Mouse (Mus musculus) kidney, embryonic 14.5 days (tissue): ENCODE results near the gene Cryga. TPM values are rescaled to one million over a fixed set of nuclear protein-coding genes. Genes with fewer than 3 reads are reported as not detected.
A peak's percentile ranks its signal among the peaks of the same experiment; 100 is the strongest.

Source experiments
- ATAC-seq: fragments of 200-750 bp; cut with Nextera tagmentation; 2 replicates; pipeline ENCODE4 v1.8.0; 2017; ENCODE audit warnings: moderate number of reproducible peaks, mild to moderate bottlenecking, moderate TSS enrichment, moderate library complexity; ENCODE audit not compliant: low FRiP score, low TSS enrichment
- H3K27ac ChIP-seq: fragments of 300-500 bp; sonication (generic); 2 replicates; pipeline ENCODE4 v1.5.1; 2014; ENCODE audit warnings: low read depth, mild to moderate bottlenecking, low read length, moderate library complexity, mixed read lengths
- H3K27me3 ChIP-seq: fragments of 300-500 bp; sonication (generic); 2 replicates; pipeline ENCODE4 v1.6.1; 2014; ENCODE audit warnings: mild to moderate bottlenecking, low read length; ENCODE audit not compliant: control insufficient read depth, insufficient read depth
- H3K36me3 ChIP-seq: fragments of 300-500 bp; sonication (generic); 2 replicates; pipeline ENCODE4 v1.6.1; 2014; ENCODE audit warnings: low read length, mixed read lengths; ENCODE audit not compliant: control insufficient read depth, insufficient read depth
- H3K4me1 ChIP-seq: fragments of 300-500 bp; sonication (generic); 2 replicates; pipeline ENCODE4 v1.6.1; 2014; ENCODE audit warnings: low read length, mixed read lengths; ENCODE audit not compliant: control insufficient read depth, insufficient read depth
- H3K4me2 ChIP-seq: fragments of 300-500 bp; sonication (generic); replicated peaks from 2 replicates; pipeline ENCODE4 v1.6.1; 2014; ENCODE audit warnings: low read depth, mild to moderate bottlenecking, low read length
- H3K4me3 ChIP-seq: fragments of 300-500 bp; sonication (generic); 2 replicates; pipeline ENCODE4 v1.5.1; 2014; ENCODE audit warnings: mild to moderate bottlenecking, low read length
- H3K9ac ChIP-seq: fragments of 300-500 bp; sonication (generic); 2 replicates; pipeline ENCODE4 v1.6.1; 2014; ENCODE audit warnings: low read depth, mild to moderate bottlenecking, low read length, moderate library complexity
- H3K9me3 ChIP-seq: fragments of 300-500 bp; sonication (generic); 2 replicates; pipeline ENCODE4 v1.6.1; 2016; ENCODE audit warnings: low read length; ENCODE audit not compliant: control insufficient read depth
- WGBS: fragments of 180-500 bp; shearing (Covaris S2); extraction: QIAGEN DNeasy Blood & Tissue Kit; methylation state at CpG from one replicate; pipeline ENCODE4 v1.1.7; 2014; 5-methylcytosine and 5-hydroxymethylcytosine counted together
- polyA plus RNA-seq: library from polyadenylated mRNA; unstranded; fragments of >200 nt; fragmentation: Nextera tagmentation; extraction: Ambion mirVana; gene quantifications from 2 replicates; pipeline ENCODE4 v1.2.1, GENCODE M21; 2014

Cryga gene
- polyA plus RNA-seq = not detected in 2 replicates

GRCm38 (mm10) chr1:65103273-65103672, at the start of gene Cryga:
Cryga (minus strand) TSS chr1:65103373.
- Histone ChIP-seq H3K9ac (no peak within 1 kb of the TSS), H3K4me2 (no peak within 1 kb of the TSS), H3K27me3 (no peaks in the 10 kb centered on the region), H3K36me3 (no peaks in the 10 kb centered on the region), H3K4me1 (no peaks in the 10 kb centered on the region), H3K9me3 (no peaks in the 10 kb centered on the region), H3K27ac (no peak within 1 kb of the TSS), H3K4me3 (no peak within 1 kb of the TSS)
- no peak for ATAC-seq
- 91% methylated on average over 11 of the region's 11 CpGs for WGBS

- 86% methylated on average over 3 of the region's 3 CpGs for WGBS
- H3K4me1 ChIP-seq = no peaks in the 10 kb centered on the region
Measured at GRCm38 (mm10) chr1:65147971-65148370, 44.8 kb upstream of the Cryga start.

GRCm38 (mm10) chr1:65147326-65147725, 44.2 kb upstream of the Cryga start:
- Histone ChIP-seq H3K27ac (no peak overlapping the region), H3K4me2 (no peak overlapping the region), H3K9ac (no peak overlapping the region), H3K27me3 (no peaks in the 10 kb centered on the region), H3K36me3 (no peaks in the 10 kb centered on the region), H3K9me3 (0 out of 2 replicates have a peak, but pooled peaks cover under 1% of the 10 kb centered on the region), H3K4me1 (no peaks in the 10 kb centered on the region), H3K4me3 (no peak overlapping the region)
- ATAC-seq = no peak
- WGBS = 90% methylated on average over 5 of the region's 5 CpGs

More at GRCm38 (mm10) chr1:65147971-65148370, 44.8 kb upstream of the Cryga start:
- no peak for ATAC-seq
- no peaks in the 10 kb centered on the region for H3K27me3 ChIP-seq
- no peaks in the 10 kb centered on the region for H3K9me3 ChIP-seq
- H3K27ac ChIP-seq = no peak overlapping the region
- no peak overlapping the region for H3K9ac ChIP-seq
- H3K36me3 ChIP-seq = no peaks in the 10 kb centered on the region
- no peak overlapping the region for H3K4me3 ChIP-seq
- no peak overlapping the region for H3K4me2 ChIP-seq

- H3K9ac ChIP-seq = no peak overlapping the region
- H3K36me3 ChIP-seq = no peaks in the 10 kb centered on the region
- no peak overlapping the region for H3K4me3 ChIP-seq
- no peak overlapping the region for H3K27ac ChIP-seq
- H3K4me2 ChIP-seq = no peak overlapping the region
- WGBS = 53% methylated on average over 2 of the region's 2 CpGs
- 0 out of 2 replicates have a peak, but pooled peaks cover 2% of the 10 kb centered on the region for H3K9me3 ChIP-seq
- H3K4me1 ChIP-seq = no peaks in the 10 kb centered on the region
- ATAC-seq = no peak
- no peaks in the 10 kb centered on the region for H3K27me3 ChIP-seq
Measured at GRCm38 (mm10) chr1:65146601-65147000, 43.4 kb upstream of the Cryga start.

DNA sequence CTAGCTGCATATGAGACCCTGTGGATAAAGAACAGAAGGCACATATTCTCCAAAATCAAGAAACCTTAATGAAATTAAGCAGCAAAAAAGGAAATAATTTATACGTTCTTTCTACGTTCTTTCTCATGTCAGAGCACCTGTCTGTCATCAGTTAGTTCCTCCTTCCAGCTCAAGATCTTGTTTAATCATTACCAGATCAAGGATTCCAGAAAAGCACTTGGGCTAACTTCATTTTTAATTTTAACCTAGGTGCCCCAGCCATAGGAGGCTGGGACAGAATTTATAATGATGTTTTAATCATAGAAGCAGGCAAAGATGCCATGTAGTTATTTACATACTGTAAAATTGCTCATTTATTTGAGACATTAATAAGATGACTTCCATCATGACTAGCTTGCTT, 41.6 kb upstream of the Cryga start:
- Histone ChIP-seq H3K4me3 (no peak overlapping the region), H3K27me3 (no peaks in the 10 kb centered on the region), H3K4me1 (no peaks in the 10 kb centered on the region), H3K9me3 (0 out of 2 replicates have a peak, but pooled peaks cover 2% of the 10 kb centered on the region), H3K9ac (no peak overlapping the region), H3K27ac (no peak overlapping the region), H3K4me2 (no peak overlapping the region), H3K36me3 (no peaks in the 10 kb centered on the region)
- 71% methylated on average over 2 of the region's 2 CpGs for WGBS
- no peak for ATAC-seq

- no peak for ATAC-seq
- 0 out of 2 replicates have a peak, but pooled peaks cover 2% of the 10 kb centered on the region for H3K9me3 ChIP-seq
- 71% methylated on average over 6 of the region's 6 CpGs for WGBS
Measured at GRCm38 (mm10) chr1:65137560-65137959, 34.4 kb upstream of the Cryga start.

DNA sequence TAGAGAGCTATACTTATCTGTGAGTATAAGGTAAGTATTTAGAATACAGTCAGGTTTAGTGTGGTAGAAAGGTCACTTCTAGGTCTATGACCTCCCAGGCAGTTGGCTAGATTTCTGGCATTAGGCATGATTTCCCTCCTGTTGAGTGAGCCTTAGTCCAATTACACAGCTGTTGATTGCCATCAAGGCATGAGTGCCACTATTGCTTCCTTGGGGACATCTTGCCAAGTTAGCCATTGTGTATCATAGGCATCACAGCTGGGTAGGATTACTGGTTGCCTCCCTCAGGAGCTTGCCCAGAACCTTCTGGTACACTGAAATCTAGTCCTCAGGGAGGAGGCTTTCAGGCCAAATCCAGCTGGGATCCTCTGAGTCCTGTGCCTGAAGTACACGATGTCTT, 29.7 kb upstream of the Cryga start:
- no peaks in the 10 kb centered on the region for H3K4me1 ChIP-seq
- H3K4me3 ChIP-seq = no peak overlapping the region
- no peak for ATAC-seq
- no peak overlapping the region for H3K4me2 ChIP-seq
- no peaks in the 10 kb centered on the region for H3K36me3 ChIP-seq
- H3K27ac ChIP-seq = no peak overlapping the region
- no peaks in the 10 kb centered on the region for H3K9me3 ChIP-seq
- no peaks in the 10 kb centered on the region for H3K27me3 ChIP-seq
- 93% methylated on average over 1 of the region's 1 CpGs for WGBS
- H3K9ac ChIP-seq = no peak overlapping the region

More at GRCm38 (mm10) chr1:65137560-65137959, 34.4 kb upstream of the Cryga start:
- Histone ChIP-seq H3K4me1 (no peaks in the 10 kb centered on the region), H3K27ac (no peak overlapping the region), H3K4me2 (no peak overlapping the region), H3K27me3 (no peaks in the 10 kb centered on the region), H3K36me3 (no peaks in the 10 kb centered on the region), H3K9ac (no peak overlapping the region), H3K4me3 (no peak overlapping the region)

- no peak overlapping the region for H3K4me3 ChIP-seq
- H3K9ac ChIP-seq = no peak overlapping the region
- no peaks in the 10 kb centered on the region for H3K9me3 ChIP-seq
- H3K36me3 ChIP-seq = no peaks in the 10 kb centered on the region
- no peaks in the 10 kb centered on the region for H3K4me1 ChIP-seq
- H3K27ac ChIP-seq = no peak overlapping the region
- H3K27me3 ChIP-seq = no peaks in the 10 kb centered on the region
- 100% methylated on average over 1 of the region's 1 CpGs for WGBS
- H3K4me2 ChIP-seq = no peak overlapping the region
- no peak for ATAC-seq
Measured at GRCm38 (mm10) chr1:65131671-65132070, 28.5 kb upstream of the Cryga start.

DNA sequence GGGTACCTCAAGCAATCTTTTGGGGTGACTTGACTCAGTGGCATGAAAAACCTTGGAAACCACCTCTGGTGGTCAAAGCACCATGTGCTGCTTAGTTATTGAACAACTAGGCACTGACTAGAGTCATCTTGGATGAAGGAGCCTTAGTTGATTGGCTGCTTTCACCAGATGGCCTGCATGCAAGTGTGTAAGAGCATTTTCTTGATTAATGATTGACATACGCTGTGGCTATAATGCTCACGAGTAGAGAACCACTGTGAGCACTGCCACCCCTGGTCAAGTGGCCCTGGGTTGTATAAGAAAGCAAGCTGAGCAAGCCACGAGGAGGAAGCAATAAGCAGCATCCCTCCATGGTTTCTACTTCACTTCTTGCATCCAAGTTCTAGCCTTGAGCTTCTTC, 27.1 kb upstream of the Cryga start:
- WGBS = 73% methylated on average over 3 of the region's 3 CpGs

More for the DNA sequence above, 27.1 kb upstream of the Cryga start:
- Histone ChIP-seq H3K36me3 (no peaks in the 10 kb centered on the region), H3K4me2 (no peak overlapping the region), H3K27me3 (no peaks in the 10 kb centered on the region), H3K4me1 (no peaks in the 10 kb centered on the region), H3K9ac (no peak overlapping the region), H3K27ac (no peak overlapping the region), H3K9me3 (no peaks in the 10 kb centered on the region), H3K4me3 (no peak overlapping the region)
- peak; percentile 43; the same call in 1 of the 2 replicates for ATAC-seq
